Mouse (Mus musculus) neural tube, embryonic 14.5 days (tissue): ENCODE measurements around the gene Slc4a4. TPM values are rescaled to one million over a fixed set of nuclear protein-coding genes. Genes with fewer than 3 reads are reported as not detected.

Experiments used
- ATAC-seq: fragments of 200-750 bp; cut with Nextera tagmentation; 2 replicates; pipeline ENCODE4 v1.8.0; 2017; ENCODE audit warnings: low read depth, mild to moderate bottlenecking, moderate TSS enrichment, moderate library complexity
- H3K27ac ChIP-seq: fragments of 300-500 bp; sonication (generic); 2 replicates; pipeline ENCODE4 v1.5.1; 2014; ENCODE audit warnings: low read depth, mild to moderate bottlenecking, control low read depth, low read length, moderate library complexity, mixed read lengths
- H3K27me3 ChIP-seq: fragments of 300-500 bp; sonication (generic); 2 replicates; pipeline ENCODE4 v1.6.1; 2014; ENCODE audit warnings: low read length; ENCODE audit not compliant: control insufficient read depth, insufficient read depth
- H3K36me3 ChIP-seq: fragments of 300-500 bp; sonication (generic); 2 replicates; pipeline ENCODE4 v1.6.1; 2014; ENCODE audit warnings: low read length, mixed read lengths; ENCODE audit not compliant: control insufficient read depth, insufficient read depth
- H3K4me1 ChIP-seq: fragments of 300-500 bp; sonication (generic); 2 replicates; pipeline ENCODE4 v1.6.1; 2014; ENCODE audit warnings: low read length; ENCODE audit not compliant: control insufficient read depth, insufficient read depth
- H3K4me2 ChIP-seq: fragments of 300-500 bp; sonication (generic); 2 replicates; pipeline ENCODE4 v1.6.1; 2014; ENCODE audit warnings: mild to moderate bottlenecking, low read depth, low read length, control low read depth
- H3K4me3 ChIP-seq: fragments of 300-500 bp; sonication (generic); 2 replicates; pipeline ENCODE4 v1.5.1; 2014; ENCODE audit warnings: low read depth, low read length, control low read depth, mixed read lengths
- H3K9ac ChIP-seq: fragments of 300-500 bp; sonication (generic); replicated peaks from 2 replicates; pipeline ENCODE4 v1.6.1; 2014; ENCODE audit warnings: low read depth, mild to moderate bottlenecking, control low read depth, low read length, mixed read lengths
- H3K9me3 ChIP-seq: fragments of 300-500 bp; sonication (generic); 2 replicates; pipeline ENCODE4 v1.6.1; 2016; ENCODE audit warnings: low read length; ENCODE audit not compliant: control insufficient read depth
- WGBS: fragments of 180-500 bp; shearing (Covaris S2); extraction: QIAGEN DNeasy Blood & Tissue Kit; methylation state at CpG from one replicate; pipeline ENCODE4 v1.1.7; 2014; 5-methylcytosine and 5-hydroxymethylcytosine counted together
- polyA plus RNA-seq: library from polyadenylated mRNA; unstranded; fragments of >200 nt; fragmentation: Nextera tagmentation; extraction: Ambion mirVana; gene quantifications from 2 replicates; pipeline ENCODE4 v1.2.1, GENCODE M21; 2014

Slc4a4 gene
- polyA plus RNA-seq, 1 experiment from 2014 or later: 15.8 TPM

DNA sequence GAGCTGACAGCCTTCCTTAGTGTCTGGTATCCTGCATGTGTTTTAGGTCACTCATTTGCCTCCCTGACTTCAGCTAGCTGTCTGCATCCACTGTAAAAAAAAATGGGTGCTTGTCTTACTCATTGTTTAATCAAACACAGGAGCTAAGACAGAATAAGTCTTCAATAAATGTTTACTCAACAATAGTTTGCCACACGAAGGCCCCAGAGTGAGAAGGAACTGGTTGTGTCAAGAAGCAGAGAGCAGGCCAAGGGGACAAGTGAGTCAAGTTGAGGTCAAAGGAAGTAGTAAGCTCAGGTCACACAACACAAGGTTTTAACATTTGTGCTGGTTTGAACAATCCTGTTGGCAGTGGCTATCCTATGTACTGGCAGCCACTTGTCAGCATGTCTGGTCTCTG is 324.4 kb downstream of the Slc4a4 start:
- 74% methylated on average over 1 of the region's 1 CpGs for WGBS
- Histone ChIP-seq H3K4me3 (no peak overlapping the region), H3K4me2 (no peak overlapping the region), H3K27me3 (no peaks in the 10 kb centered on the region), H3K4me1 (no peaks in the 10 kb centered on the region), H3K36me3 (no peaks in the 10 kb centered on the region), H3K9ac (no peak overlapping the region), H3K9me3 (no peaks in the 10 kb centered on the region), H3K27ac (no peak overlapping the region)
- ATAC-seq: no peak

DNA sequence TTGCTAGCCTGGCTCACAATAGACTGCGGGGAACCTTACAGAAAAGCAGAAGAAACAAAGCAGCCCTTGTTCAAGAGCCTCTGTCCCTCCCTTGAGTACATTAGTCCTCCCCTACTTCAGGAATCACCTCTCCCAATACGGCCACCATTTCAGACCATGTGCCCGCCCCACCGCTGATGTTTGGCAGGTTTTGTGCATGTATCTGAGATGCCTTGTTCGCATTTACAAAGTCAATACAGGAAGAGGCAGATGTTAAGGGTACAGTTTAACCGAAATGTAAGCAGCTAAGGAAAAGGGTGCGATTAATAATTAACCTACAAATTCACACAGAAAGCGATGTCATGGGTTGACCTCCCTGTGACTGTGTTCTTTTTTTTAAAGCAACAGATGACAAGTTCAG is 331.6 kb downstream of the Slc4a4 start:
- H3K27me3 ChIP-seq: no peaks in the 10 kb centered on the region
- ATAC-seq: no peak
- no peaks in the 10 kb centered on the region for H3K9me3 ChIP-seq
- no peak overlapping the region for H3K4me3 ChIP-seq
- no peak overlapping the region for H3K27ac ChIP-seq
- no peak overlapping the region for H3K9ac ChIP-seq
- H3K4me2 ChIP-seq: no peak overlapping the region
- no peaks in the 10 kb centered on the region for H3K36me3 ChIP-seq
- H3K4me1 ChIP-seq: no peaks in the 10 kb centered on the region
- 75% methylated on average over 8 of the region's 8 CpGs for WGBS

DNA sequence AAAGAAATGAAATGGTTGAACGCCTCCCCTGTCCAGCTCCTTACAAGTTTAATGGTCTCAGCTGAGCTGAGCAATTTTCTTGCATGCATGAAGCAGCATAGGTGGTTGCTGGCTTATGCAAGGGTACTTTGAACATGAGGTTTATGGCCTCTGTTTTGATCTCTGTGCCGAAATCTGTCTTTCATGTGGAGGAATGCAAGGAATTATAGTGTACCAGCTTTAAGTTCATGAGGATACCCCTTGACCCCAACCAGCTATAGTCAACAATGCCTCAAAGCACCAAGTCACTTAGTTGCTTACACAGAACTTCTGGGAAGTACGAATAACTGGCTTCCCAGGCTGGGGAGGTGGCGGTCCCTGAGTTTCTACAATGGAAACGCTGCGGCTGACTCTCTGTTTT is 332.1 kb downstream of the Slc4a4 start:
- WGBS: 59% methylated on average over 6 of the region's 6 CpGs
- ATAC-seq: no peak
- Histone ChIP-seq H3K4me1 (no peaks in the 10 kb centered on the region), H3K27me3 (no peaks in the 10 kb centered on the region), H3K4me2 (no peak overlapping the region), H3K27ac (no peak overlapping the region), H3K9me3 (no peaks in the 10 kb centered on the region), H3K4me3 (no peak overlapping the region), H3K9ac (no peak overlapping the region), H3K36me3 (no peaks in the 10 kb centered on the region)

GRCm38 (mm10) chr5:89221658-89222057 is 335.0 kb downstream of the Slc4a4 start:
- no peak overlapping the region for H3K4me3 ChIP-seq
- WGBS: 57% methylated on average over 1 of the region's 1 CpGs
- no peak overlapping the region for H3K9ac ChIP-seq
- no peaks in the 10 kb centered on the region for H3K4me1 ChIP-seq
- no peaks in the 10 kb centered on the region for H3K9me3 ChIP-seq
- H3K27ac ChIP-seq: no peak overlapping the region
- H3K36me3 ChIP-seq: no peaks in the 10 kb centered on the region
- no peak overlapping the region for H3K4me2 ChIP-seq
- ATAC-seq: peak; percentile 88; the same call in 1 of the 2 replicates
- no peaks in the 10 kb centered on the region for H3K27me3 ChIP-seq

- no peak overlapping the region for H3K9ac ChIP-seq
- H3K4me1 ChIP-seq: no peaks in the 10 kb centered on the region
- no peak overlapping the region for H3K4me3 ChIP-seq
- H3K9me3 ChIP-seq: no peaks in the 10 kb centered on the region
- H3K27me3 ChIP-seq: no peaks in the 10 kb centered on the region
- no peak overlapping the region for H3K27ac ChIP-seq
- ATAC-seq: no peak
- 51% methylated on average over 10 of the region's 10 CpGs for WGBS
- H3K36me3 ChIP-seq: no peaks in the 10 kb centered on the region
- no peak overlapping the region for H3K4me2 ChIP-seq
These were observed 336.6 kb downstream of the Slc4a4 start for GRCm38 (mm10) chr5:89223061-89223740.

DNA sequence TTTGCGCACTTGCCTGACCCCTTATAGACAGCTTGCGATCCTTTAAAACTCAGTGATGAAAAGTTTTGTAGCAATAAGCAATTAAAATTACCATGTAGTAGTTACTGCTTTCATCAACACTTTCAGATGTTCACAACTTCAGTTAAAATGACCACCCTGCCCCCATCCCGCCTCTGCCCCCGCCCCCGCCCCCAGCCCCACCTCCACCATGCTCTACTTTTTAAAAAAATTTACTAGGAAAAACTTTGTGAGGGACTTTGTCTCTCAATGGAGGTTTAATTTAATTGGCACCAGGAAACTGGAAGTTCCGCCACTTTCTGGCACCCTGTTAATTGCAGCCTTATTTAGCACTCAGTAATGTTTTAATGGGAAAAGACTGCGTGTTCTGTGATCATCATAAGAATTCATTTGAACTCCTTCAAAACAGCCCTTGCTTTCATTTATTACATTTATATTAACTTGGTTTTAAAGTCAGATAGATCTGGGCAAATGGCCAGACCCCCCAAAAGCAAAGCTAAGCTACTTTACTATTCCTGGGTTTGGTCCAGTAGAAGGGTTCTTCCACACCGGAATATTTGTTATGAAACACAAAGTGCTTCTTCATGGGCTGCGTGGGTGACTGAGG is 337.2 kb downstream of the Slc4a4 start:
- no peak overlapping the region for H3K4me3 ChIP-seq
- no peaks in the 10 kb centered on the region for H3K9me3 ChIP-seq
- H3K9ac ChIP-seq: no peak overlapping the region
- ATAC-seq: no peak
- H3K27me3 ChIP-seq: no peaks in the 10 kb centered on the region
- no peak overlapping the region for H3K27ac ChIP-seq
- no peaks in the 10 kb centered on the region for H3K4me1 ChIP-seq
- H3K4me2 ChIP-seq: no peak overlapping the region
- 74% methylated on average over 9 of the region's 9 CpGs for WGBS
- no peaks in the 10 kb centered on the region for H3K36me3 ChIP-seq

DNA sequence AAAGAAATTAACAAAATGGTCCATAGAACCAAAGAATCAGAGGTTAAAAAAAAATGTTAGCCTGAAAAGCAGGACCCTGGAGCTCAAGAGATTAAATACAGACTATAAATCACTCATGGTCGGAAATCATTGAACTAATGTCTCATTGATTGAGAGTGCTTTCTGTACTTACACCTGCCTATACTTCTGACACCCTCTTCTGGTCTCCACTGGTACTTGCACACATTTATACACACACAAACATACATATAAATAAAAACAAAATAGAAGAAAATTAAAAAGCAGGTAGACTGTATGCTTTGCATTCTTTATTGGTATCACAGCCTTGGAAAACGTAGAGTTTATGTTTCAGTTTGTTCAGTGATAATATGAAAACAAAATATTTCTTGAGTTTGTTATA is 341.3 kb downstream of the Slc4a4 start:
- H3K36me3 ChIP-seq: no peaks in the 10 kb centered on the region
- no peak overlapping the region for H3K4me3 ChIP-seq
- no peak overlapping the region for H3K4me2 ChIP-seq
- H3K4me1 ChIP-seq: no peaks in the 10 kb centered on the region
- H3K27me3 ChIP-seq: no peaks in the 10 kb centered on the region
- H3K9me3 ChIP-seq: no peaks in the 10 kb centered on the region
- H3K9ac ChIP-seq: no peak overlapping the region
- H3K27ac ChIP-seq: no peak overlapping the region
- ATAC-seq: no peak
- WGBS: 82% methylated on average over 2 of the region's 2 CpGs

GRCm38 (mm10) chr5:89229606-89230005 is 343.0 kb downstream of the Slc4a4 start:
- Histone ChIP-seq H3K4me1 (no peaks in the 10 kb centered on the region), H3K36me3 (no peaks in the 10 kb centered on the region), H3K9me3 (no peaks in the 10 kb centered on the region), H3K27me3 (no peaks in the 10 kb centered on the region), H3K9ac (no peak overlapping the region), H3K27ac (no peak overlapping the region), H3K4me2 (no peak overlapping the region), H3K4me3 (no peak overlapping the region)
- ATAC-seq: no peak
- WGBS: 83% methylated on average over 5 of the region's 5 CpGs

- H3K4me1 ChIP-seq: no peaks in the 10 kb centered on the region
- H3K27me3 ChIP-seq: no peaks in the 10 kb centered on the region
- no peaks in the 10 kb centered on the region for H3K9me3 ChIP-seq
- H3K27ac ChIP-seq: no peak overlapping the region
- ATAC-seq: no peak
- WGBS: 91% methylated on average over 7 of the region's 7 CpGs
- H3K36me3 ChIP-seq: no peaks in the 10 kb centered on the region
- H3K9ac ChIP-seq: no peak overlapping the region
- no peak overlapping the region for H3K4me2 ChIP-seq
- no peak overlapping the region for H3K4me3 ChIP-seq
These were observed 345.7 kb downstream of the Slc4a4 start for GRCm38 (mm10) chr5:89232313-89232712.
